Mouse (Mus musculus): Measurements from ENCODE around the gene Mtss1l. TPM values are rescaled to one million over a fixed set of nuclear protein-coding genes. Genes with fewer than 3 reads are reported as not detected.
A peak's percentile ranks its signal among the peaks of the same experiment; 100 is the strongest.
"Not testable (repeated sequence)": the region's sequence is repeated elsewhere in the genome, so short reads cannot be mapped to it uniquely, and the experiment has no call there.

Mtss1l gene
- polyA plus RNA-seq, 1 experiment: 23.0 TPM

- H3K4me1 ChIP-seq (ENCODE audit: control insufficient read depth, insufficient read depth, low read length): peaks cover 11% of the 10 kb centered on the region
- no peak for TF ChIP-seq POLR2A (IDR thresholded peaks at IDR 0.05; ENCODE audit: low read depth, low read length)
- no peak for TF ChIP-seq CTCF (conservative IDR thresholded peaks at IDR 0.05; ENCODE audit: insufficient read depth, insufficient read length, low read depth, low read length)
- H3K4me3 ChIP-seq (ENCODE audit: insufficient read depth, low read depth, low read length): no peak overlapping the region
- H3K36me3 ChIP-seq (ENCODE audit: control insufficient read depth, insufficient read depth, low read length): no peaks in the 10 kb centered on the region
- WGBS: 77% methylated on average over 3 of the region's 3 CpGs
- no peaks in the 10 kb centered on the region for H3K27me3 ChIP-seq (replicated peaks; ENCODE audit: control insufficient read depth, insufficient read depth, low read length)
- no peak for DNase-seq
- H3K27ac ChIP-seq (ENCODE audit: insufficient read depth, low read depth, low read length): no peak overlapping the region
Measured at GRCm38 (mm10) chr8:110775721-110776120, 54.4 kb downstream of the Mtss1l start.

GRCm38 (mm10) chr8:110776335-110776734, 55.1 kb downstream of the Mtss1l start:
- 98% methylated on average over 3 of the region's 3 CpGs for WGBS
- DNase-seq: no peak
- H3K27ac ChIP-seq (ENCODE audit: insufficient read depth, low read depth, low read length): no peak overlapping the region

GRCm38 (mm10) chr8:110779924-110780718, 58.8 kb downstream of the Mtss1l start:
- 69% methylated on average over 13 of the region's 13 CpGs for WGBS
- Histone ChIP-seq H3K27ac (ENCODE audit: insufficient read depth, low read depth, low read length) (no peak overlapping the region), H3K4me1 (ENCODE audit: control insufficient read depth, insufficient read depth, low read length) (no peaks in the 10 kb centered on the region; the same call in none of the 2 replicates), H3K4me3 (ENCODE audit: insufficient read depth, low read depth, low read length) (no peak overlapping the region), H3K27me3 (replicated peaks; ENCODE audit: control insufficient read depth, insufficient read depth, low read length) (no peaks in the 10 kb centered on the region), H3K36me3 (ENCODE audit: control insufficient read depth, insufficient read depth, low read length) (no peaks in the 10 kb centered on the region)
- DNase-seq: peak; percentile 21
- TF ChIP-seq POLR2A (IDR thresholded peaks at IDR 0.05; ENCODE audit: low read depth, low read length): no peak
- no peak for TF ChIP-seq CTCF (conservative IDR thresholded peaks at IDR 0.05; ENCODE audit: insufficient read depth, insufficient read length, low read depth, low read length)

More at GRCm38 (mm10) chr8:110776335-110776734, 55.1 kb downstream of the Mtss1l start:
- no peaks in the 10 kb centered on the region for H3K36me3 ChIP-seq (ENCODE audit: control insufficient read depth, insufficient read depth, low read length)
- no peaks in the 10 kb centered on the region for H3K27me3 ChIP-seq (replicated peaks; ENCODE audit: control insufficient read depth, insufficient read depth, low read length)
- no peak overlapping the region for H3K4me3 ChIP-seq (ENCODE audit: insufficient read depth, low read depth, low read length)
- no peak for TF ChIP-seq POLR2A (IDR thresholded peaks at IDR 0.05; ENCODE audit: low read depth, low read length)
- H3K4me1 ChIP-seq (ENCODE audit: control insufficient read depth, insufficient read depth, low read length): peaks cover 11% of the 10 kb centered on the region

DNA sequence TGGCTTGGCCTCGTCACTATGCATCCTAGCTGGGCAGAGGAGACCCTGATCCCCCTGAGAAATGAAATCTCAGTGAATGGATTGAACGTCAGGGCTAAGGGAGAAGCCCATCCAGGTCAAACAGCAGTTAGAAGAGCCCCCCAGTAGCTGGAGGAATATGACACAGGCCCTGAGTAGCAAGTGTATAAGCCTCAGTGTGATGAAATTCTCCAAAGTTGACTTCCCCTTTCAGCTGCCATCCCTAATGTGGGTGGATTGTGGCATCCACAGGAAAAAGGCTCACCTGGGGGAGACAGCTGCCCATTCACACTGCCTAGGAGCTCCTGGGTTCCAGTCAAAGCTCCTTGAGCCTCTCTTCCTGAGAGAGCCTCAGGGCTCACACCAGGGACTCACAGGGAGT, 64.1 kb downstream of the Mtss1l start:
- H3K36me3 ChIP-seq (ENCODE audit: control insufficient read depth, insufficient read depth, low read length): no peaks in the 10 kb centered on the region
- no peak overlapping the region for H3K27ac ChIP-seq (ENCODE audit: insufficient read depth, low read depth, low read length)
- TF ChIP-seq POLR2A (IDR thresholded peaks at IDR 0.05; ENCODE audit: low read depth, low read length) (no peak), CTCF (conservative IDR thresholded peaks at IDR 0.05; ENCODE audit: insufficient read depth, insufficient read length, low read depth, low read length) (no peak)
- no peaks in the 10 kb centered on the region for H3K27me3 ChIP-seq (replicated peaks; ENCODE audit: control insufficient read depth, insufficient read depth, low read length)
- no peak overlapping the region for H3K4me3 ChIP-seq (ENCODE audit: insufficient read depth, low read depth, low read length)
- H3K4me1 ChIP-seq (ENCODE audit: control insufficient read depth, insufficient read depth, low read length): peaks cover 15% of the 10 kb centered on the region; the same call in 1 of the 2 replicates
- WGBS: 82% methylated on average over 2 of the region's 2 CpGs
- no peak for DNase-seq

- WGBS: 80% methylated on average over 7 of the region's 7 CpGs
- not testable (repeated sequence) for H3K36me3 ChIP-seq (ENCODE audit: control insufficient read depth, insufficient read depth, low read length); H3K27me3 ChIP-seq (replicated peaks; ENCODE audit: control insufficient read depth, insufficient read depth, low read length)
Measured at GRCm38 (mm10) chr8:110786501-110786900, 65.2 kb downstream of the Mtss1l start.

GRCm38 (mm10) chr8:110786934-110787333, 65.7 kb downstream of the Mtss1l start:
- Histone ChIP-seq H3K4me3 (ENCODE audit: insufficient read depth, low read depth, low read length) (no peak overlapping the region), H3K36me3 (ENCODE audit: control insufficient read depth, insufficient read depth, low read length) (no peaks in the 10 kb centered on the region), H3K4me1 (ENCODE audit: control insufficient read depth, insufficient read depth, low read length) (peaks cover 22% of the 10 kb centered on the region), H3K27ac (ENCODE audit: insufficient read depth, low read depth, low read length) (peak overlapping the region; percentile 5; the same call in 1 of the 2 replicates), H3K27me3 (replicated peaks; ENCODE audit: control insufficient read depth, insufficient read depth, low read length) (no peaks in the 10 kb centered on the region)
- peak; percentile 83 for DNase-seq
- TF ChIP-seq POLR2A (IDR thresholded peaks at IDR 0.05; ENCODE audit: low read depth, low read length): no peak
- TF ChIP-seq CTCF (conservative IDR thresholded peaks at IDR 0.05; ENCODE audit: insufficient read depth, insufficient read length, low read depth, low read length): no peak
- 41% methylated on average over 8 of the region's 8 CpGs for WGBS

More at GRCm38 (mm10) chr8:110786501-110786900, 65.2 kb downstream of the Mtss1l start:
- not testable (repeated sequence) for H3K27ac ChIP-seq (ENCODE audit: insufficient read depth, low read depth, low read length); DNase-seq; H3K4me3 ChIP-seq (ENCODE audit: insufficient read depth, low read depth, low read length)
- peaks cover 19% of the 10 kb centered on the region; the same call in 1 of the 2 replicates for H3K4me1 ChIP-seq (ENCODE audit: control insufficient read depth, insufficient read depth, low read length)

- TF ChIP-seq POLR2A (IDR thresholded peaks at IDR 0.05; ENCODE audit: low read depth, low read length) (no peak), CTCF (conservative IDR thresholded peaks at IDR 0.05; ENCODE audit: insufficient read depth, insufficient read length, low read depth, low read length) (no peak)
- WGBS: 62% methylated on average over 9 of the region's 9 CpGs
- peak; percentile 77 for DNase-seq
- peaks cover 25% of the 10 kb centered on the region for H3K4me1 ChIP-seq (ENCODE audit: control insufficient read depth, insufficient read depth, low read length)
- H3K27ac ChIP-seq (ENCODE audit: insufficient read depth, low read depth, low read length): peak overlapping the region; percentile 49; the same call in 1 of the 2 replicates
- H3K27me3 ChIP-seq (replicated peaks; ENCODE audit: control insufficient read depth, insufficient read depth, low read length): no peaks in the 10 kb centered on the region
- no peaks in the 10 kb centered on the region for H3K36me3 ChIP-seq (ENCODE audit: control insufficient read depth, insufficient read depth, low read length)
- no peak overlapping the region for H3K4me3 ChIP-seq (ENCODE audit: insufficient read depth, low read depth, low read length)
Measured at GRCm38 (mm10) chr8:110787411-110787954, 66.2 kb downstream of the Mtss1l start.

Data from kidney, adult 2 months (tissue).